Mouse (Mus musculus): Measurements from ENCODE around the gene Slf2.
A peak's percentile ranks its signal among the peaks of the same experiment; 100 is the strongest.

The Slf2 gene

DNA sequence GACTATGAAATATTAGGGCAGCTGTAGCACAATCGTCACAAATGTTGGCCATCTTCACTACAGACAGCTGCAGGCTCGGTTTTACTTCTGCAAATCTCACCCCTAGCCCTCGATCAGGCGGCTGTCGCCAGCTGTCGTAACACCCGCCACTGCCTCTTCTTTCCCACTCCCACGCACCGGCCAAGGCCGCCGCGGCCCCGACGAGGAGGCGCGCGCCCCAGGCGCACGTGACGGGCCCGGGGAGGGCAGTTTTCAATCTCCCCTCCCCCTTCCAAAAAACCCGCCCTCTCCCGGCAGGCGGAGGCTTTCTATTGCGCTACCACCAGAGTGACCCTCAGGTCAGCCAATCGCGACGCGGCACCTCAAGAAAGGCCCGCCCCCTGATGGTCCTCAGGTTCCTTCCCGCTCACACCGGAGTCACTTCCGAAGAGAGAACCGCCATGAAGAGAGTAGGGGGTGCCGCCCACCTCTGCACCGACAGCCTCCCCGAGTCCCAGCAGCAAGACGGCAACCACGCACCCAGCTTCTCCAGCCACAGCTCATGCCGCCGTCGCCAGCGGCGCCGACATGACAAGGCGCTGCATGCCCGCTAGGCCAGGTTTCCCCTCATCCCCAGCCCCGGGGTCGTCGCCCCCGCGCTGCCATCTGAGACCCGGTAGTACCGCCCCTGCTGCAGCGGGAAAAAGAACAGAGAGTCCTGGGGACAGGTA, at the start of gene Slf2:
Gene Slf2, plus strand, starts transcription at position 408 of the 710 bp plus-strand sequence.
- DNase-seq: peak; percentile 99

DNA sequence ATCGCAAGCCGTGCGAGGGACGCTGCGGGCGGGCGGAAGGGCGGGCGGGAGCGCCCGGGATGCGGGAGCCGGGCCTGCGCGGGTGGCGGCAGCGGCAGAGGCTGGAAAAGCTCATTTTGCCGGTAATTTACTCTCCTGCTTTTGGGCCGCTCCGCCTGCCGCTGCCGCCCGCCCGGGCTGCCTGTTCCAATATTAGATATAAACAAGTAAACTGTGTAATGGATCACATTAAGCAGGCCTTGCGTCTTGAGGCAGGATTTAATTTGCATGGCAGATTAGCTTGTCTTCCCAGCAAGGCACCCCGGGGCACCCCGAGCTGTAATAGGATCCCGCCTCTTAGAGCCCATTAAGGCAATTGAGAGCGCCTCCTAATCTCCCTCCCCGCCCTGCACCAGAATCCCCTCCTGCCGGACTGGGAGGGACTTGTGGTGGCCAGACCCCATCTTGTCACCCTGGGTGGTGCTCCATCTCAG, 48.4 kb upstream of the Slf2 start:
- no peak for DNase-seq

DNA sequence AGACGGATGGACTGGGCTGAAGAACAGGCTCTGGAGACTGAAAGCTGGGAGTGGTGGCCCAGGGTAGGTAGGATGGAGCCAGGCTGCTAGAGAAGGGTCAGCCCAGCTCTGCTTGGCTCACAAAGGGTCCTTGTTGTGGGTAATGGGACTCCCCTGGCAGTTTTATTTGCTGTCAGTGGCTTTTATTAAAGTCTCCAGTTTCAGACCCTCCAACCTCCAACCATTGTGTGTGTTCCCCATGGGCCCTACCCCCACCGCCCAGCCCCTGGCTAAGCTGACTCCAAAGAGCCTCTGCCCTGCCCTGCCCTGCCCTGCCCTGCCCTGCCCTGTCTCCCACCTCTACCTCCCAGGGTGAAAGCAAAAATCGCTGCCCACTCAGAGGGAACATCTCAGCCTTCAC, 46.6 kb upstream of the Slf2 start:
- DNase-seq: no peak

DNA sequence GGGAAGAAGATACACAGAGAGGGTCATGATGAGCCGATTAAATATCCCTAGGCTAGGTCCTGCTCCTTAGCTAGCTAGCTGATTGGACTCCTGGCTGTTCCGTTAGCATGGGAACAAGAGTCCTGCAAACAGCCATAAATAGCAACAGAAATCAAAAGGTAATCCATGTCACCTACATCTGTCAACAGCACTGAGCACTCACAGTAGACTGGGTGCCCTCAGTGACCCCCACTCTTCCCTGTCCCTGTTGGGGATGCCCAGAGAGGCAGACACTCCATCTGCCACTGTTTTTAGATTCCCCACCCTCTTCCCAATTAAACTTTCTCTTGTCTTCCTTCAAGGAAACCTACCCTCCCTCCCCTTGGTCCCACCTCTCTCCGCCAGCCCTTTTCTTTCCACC, 44.5 kb upstream of the Slf2 start:
- DNase-seq: no peak

DNA sequence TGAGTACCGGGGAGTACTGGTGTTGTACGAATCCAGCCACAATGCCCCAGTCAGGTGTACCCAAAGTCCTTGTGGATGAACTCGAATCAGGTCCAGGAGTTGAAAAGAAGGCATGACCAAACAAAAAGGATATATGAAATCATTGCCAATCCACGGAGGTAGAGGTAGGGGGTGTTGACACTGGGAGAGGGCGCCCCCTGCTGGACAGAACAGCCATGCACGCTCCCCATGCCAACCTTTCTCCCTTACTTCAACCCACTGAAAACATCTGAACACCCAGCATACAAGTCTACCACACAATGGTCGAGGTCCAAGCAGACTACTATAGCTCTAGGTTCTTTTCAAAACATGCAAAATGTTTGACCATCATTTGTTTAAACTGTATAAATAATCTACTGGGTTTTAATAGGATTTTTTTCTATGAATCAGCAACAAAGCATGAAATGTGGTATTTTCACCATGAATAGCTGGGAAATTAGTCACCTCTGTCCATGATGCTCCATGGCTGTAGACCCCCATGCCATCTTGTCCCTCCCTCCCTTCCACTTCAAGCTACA, 43.2 kb upstream of the Slf2 start:
- peak; percentile 68 for DNase-seq

DNA sequence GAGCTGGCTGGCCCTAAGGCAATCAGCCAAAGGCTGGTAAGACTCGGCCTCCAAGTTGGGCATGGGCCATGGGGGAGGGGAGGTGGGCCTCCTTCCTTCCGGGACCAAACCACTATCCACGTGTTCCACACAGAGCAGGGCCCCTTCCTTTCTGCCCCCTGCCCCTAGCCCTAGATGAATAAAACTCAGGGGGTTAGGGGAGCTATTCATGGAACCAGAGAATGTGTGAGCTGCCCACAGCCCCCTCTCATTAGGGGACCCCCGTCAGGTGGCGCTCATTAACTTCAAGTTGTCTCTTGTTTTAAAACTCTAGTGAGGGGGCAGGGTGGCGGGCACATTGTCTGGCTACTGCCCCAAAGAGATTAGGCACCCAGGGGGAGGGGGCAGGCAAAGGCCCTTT, 41.4 kb upstream of the Slf2 start:
- no peak for DNase-seq

DNA sequence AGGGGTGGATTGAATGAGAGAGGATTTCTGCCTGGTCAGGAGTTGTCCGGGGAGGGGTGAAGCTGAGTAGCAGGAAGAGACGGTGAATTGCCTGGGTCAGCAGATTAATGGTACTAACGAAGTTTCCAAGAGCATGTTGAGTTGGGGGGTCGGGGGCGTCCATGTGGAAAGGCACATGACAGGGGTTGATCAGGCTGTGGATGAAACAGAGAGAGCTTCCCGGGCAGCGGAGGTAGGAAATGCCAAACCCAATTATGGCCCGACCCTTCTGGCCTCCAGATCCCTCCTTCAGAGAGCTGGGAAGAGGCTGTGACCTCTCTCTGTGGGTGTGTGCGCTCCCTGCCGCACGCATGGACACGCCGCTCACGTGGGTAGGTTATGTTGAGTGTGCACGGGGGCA, 39.5 kb upstream of the Slf2 start:
- DNase-seq: no peak

DNA sequence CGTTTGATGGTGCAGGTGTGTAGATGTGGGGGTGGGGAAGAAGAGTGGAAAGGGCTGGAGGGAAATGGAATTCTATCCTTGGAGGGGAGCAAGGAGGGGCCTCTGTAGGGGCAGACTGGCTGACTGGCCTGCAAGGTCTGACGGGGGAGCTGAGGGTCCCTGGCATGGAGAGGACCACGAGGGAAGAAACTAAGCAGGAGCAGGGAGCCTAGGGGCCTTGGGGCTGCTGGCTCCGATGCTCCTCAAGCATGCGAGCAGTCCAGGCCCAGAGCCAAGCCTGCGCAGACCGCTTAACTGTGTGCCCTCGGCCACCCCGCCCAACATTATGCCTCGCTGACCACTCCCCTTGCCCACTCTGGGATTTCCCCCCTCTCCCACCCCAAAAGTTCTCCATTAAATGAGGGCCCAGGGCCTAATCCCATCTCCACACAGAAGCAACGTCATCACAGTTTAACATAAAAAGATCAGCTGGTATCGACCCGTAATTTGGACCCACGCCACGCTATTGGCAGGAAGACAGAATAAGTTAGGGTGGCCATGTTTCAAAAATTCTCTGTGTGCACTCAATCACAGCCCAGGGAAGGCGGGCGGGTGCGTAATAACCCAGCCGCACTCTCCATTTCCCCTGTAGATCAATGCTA, 37.6 kb upstream of the Slf2 start:
- DNase-seq: no peak

DNA sequence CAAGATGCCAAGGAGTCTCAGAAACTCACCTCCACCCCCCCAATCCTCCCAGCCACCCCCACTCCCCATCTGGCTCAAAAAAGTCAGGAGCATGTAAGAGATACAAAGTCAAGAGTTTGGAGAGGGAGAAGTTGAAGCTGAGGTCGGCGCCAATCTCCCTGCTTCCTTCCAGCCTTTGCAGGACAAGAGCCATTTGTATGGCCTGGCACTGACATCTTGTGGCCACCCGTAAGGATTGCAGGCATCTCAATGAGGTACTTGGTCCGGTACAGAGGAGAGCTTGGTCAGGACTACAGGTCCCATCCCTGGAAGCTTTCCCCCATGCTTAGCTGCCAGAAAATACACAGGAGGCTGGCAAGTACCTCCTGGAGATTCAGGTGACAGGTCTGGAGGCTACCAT, 35.7 kb upstream of the Slf2 start:
- peak; percentile 25 for DNase-seq

DNA sequence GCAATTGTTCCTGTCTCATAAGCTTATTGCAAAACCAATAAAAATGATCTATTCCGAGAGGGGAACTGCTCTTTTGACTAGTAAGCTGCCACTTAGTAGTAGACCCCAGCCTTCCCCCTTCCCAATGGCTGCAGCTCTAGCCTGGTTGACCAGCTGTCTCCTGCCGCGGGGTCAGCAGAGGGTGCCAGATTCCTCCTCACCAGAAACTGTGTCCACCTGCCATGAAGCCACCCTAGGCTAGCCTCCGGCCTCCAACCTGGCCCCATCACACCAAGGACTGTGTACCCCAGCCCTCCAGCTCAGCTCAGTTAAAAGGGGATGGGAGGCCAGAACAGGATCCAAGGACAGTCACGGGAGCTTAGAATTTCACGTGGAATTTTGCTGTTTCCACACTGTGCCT, 34.5 kb upstream of the Slf2 start:
- DNase-seq: no peak

DNA sequence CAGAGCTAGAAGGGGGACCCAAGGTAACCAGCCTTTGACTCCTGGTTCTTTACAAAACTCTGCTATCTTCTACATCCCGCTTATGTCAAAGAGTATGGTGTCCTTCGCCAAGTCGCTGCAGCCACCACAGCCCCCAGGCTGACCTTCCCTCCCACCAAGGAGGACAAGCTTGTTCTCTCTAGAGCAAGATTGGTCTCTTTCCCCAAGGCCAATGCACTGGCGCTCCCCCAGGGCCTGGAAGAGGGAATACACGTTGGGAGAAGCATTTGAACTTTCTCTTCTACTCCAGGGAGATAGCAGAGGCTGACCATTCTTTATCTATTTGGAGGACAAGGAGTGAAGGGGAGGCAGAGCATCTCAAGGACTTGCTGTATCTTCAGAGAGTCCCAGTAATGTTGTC, 33.4 kb upstream of the Slf2 start:
- DNase-seq: no peak

DNA sequence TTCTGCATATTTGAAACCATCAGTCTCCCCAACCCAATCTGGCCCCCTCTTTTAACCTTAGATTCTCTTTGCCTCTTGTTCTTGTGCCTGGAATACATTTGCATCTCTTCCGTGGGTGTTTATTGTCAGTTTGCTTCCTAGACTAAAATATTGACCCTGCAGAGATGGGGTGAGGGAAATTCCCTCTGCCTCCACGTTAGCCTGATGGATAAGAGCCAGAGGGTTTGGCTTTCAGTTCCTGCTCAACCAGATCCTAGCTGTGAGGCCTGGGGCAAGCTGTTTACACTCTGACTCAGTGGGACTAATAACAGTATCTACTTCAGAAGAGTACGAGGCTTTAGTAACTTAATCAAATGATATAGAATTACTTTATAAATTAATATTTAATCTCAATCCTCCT, 32.3 kb upstream of the Slf2 start:
- no peak for DNase-seq

DNA sequence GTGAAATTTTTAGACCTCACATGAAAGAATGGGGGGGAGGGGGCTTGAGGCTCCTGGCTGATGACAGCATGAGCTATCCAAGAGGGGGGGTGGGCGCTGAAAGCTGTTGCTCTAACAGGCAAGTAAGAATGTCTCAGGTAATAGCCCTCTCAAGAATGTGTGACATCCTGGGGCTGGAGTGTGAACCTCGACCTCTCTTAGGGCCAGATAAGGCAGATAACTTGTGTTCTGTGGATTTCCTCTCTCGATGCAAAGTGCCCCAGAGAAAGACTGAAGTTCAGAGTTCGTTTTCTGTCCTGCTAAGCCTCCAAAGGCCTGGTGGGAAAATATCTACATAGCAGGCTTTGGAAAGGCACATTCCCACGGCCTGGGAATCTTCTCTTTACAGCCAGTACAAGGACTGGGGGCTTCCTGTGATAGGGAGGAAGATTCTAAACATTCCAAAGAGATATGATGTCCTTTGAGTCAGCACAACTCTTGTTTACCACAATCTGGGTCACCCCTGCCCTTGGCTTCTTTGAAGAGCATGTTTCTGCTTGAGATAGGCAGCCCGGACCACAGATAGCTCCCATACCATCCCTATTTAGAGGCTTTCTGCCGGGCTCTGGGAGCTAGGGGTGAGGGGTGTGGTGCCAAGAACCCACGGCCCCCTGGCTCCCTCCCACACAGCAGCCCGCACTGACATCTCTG, 31.7 kb upstream of the Slf2 start:
- DNase-seq: no peak

DNA sequence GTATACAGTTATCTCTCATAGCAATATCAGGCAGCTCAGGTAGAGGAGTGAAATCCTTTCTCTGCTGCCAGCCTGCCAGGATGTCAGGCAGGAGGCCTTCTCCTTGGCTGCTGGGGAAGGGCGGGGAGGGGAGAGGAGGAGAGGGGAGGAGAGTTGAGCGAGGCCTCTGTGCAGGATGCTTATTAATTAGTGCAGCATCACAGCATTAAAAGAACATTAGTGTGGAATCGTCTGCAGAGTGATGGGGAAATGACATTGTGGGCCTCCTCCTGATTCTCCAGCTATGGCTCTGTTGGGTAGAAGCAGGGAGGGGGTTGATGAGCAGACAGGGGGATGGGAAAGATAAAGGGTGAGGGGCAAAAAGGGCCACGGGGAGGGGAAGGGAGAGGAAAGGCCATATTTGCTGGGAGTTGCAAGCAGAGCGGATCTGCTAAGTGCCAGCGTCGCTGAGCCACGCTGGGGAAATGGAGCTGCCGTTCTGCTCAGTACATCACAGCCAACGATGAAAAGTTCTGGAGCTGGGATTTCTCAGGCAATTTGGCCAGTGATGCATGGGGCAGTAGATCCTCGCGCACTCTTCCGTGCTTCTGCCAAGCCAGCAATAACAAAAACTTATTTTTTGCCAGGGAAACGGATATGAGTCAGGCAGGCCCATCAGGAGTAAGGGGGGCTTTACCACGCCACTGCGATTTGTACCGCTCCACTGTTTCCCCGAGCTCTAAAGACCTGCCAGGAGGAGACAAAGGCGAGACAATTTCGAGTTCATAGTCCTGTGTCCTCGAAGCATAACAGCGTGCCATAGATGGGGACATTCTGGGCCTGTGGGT, 30.8 kb upstream of the Slf2 start:
- DNase-seq: no peak

DNA sequence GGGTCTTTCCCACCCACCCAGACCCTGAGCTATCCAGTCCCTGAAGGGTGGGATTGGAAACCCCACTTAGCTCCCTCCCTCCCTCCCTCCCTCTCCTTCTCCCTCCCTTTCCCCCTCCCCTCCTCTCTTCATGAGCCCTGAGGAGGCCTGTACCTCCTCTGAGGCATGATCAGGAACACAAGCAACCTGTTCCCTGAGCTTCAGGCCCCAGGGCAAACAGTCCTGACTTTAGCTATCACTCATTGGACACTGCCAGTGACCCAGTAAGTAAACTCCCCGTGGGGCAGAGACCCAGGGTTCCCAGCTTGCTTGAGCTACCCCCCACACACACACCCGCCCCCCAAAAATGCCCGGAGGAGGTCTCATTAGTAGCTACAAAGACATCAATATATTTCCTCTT, 29.9 kb upstream of the Slf2 start:
- no peak for DNase-seq

DNA sequence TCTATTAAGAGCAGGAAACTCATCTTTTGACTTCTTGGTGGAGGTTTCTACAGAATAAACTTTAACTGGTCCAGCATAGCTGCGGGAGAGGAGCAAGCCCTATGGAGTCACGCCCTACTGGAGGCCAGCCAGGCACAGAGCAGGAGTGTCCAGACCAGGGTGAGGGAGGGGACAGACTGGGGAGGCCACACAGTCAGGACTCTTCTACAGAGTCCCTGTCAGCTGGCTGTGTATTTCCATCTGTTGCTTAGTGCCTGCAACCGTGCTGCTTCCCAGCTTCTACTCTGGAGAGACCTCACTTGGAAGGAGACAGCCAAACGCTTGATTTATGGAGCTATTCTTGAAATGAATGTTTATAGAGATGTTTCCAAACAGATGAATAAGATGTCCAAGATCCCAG, 28.6 kb upstream of the Slf2 start:
- no peak for DNase-seq

DNA sequence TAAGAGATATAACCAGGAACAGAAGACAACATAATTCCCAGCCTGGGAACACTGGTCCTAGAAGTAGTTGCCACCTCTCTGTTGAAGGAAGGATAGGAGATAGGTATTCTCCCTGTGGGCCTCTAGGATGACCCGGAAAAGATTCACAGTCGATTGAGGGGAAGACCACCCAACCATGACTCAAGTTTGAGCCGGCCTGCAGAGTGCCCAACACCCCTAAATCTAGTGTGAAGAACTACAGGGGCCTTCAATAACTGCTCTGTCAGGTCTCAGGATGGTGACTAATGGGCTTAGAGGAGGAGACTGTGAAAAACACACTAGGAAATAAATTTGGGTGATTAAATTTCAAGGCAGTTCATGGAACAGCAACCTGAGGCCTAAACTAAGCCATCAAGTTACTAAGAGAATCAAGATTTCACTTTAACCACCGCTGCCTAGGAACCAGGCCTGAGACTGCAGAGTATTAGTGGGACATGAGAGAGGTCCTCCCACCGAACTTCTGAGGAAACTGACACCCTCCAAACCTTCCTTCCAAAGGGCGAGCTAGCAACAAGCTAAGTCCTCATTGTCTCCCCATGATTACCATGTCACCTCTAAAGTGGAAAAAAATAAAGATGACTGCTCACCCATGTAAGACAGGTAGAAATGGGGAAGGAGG, 27.5 kb upstream of the Slf2 start:
- DNase-seq: no peak

DNA sequence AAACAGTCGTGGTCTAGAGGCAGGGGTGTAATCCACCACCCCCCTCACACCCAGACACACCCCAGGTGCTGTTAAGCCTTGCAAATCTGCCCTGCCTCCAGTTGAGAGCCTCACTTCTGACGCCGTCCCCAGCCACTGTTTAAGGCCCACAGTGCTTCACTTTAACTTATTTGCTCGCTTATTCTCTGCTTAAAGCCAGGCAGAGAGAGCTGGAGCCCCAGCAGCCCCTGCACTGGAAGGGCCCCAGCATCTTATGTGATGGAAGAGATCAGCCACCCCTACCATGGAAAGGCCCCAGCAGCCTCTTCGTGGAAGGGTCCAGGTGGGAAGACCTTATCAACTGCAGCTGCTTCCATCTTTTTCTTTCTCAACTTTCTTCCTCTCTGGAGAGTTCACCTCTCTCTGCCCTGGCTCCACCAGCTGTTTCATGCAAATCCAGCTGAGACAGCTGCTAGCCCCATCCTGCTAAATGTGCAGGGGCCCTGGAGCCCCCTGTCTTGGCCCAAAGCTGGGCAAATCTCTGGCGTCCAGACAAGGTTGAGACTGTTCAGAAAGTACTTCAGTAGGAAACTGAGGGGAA, 26.7 kb upstream of the Slf2 start:
- no peak for DNase-seq

DNA sequence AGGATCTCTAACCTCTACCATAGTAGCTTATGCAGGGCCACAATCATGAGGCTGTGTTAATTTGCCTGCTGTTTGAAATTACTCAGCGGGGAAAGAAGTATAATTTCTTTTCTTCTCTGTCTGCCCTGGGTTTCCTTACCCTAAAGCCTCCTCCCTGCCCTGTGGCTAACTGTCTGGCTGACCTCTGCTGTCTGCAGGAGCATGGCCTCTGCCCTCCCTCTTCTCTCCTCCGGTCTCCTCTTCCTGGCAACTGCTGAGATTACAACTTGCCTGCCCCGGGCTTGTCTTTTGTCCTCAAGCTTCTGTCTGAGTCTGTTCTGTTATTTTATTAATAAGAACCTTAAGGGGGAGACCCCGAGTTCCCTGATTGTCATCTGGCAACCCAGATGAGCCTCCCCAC, 25.6 kb upstream of the Slf2 start:
- no peak for DNase-seq

DNA sequence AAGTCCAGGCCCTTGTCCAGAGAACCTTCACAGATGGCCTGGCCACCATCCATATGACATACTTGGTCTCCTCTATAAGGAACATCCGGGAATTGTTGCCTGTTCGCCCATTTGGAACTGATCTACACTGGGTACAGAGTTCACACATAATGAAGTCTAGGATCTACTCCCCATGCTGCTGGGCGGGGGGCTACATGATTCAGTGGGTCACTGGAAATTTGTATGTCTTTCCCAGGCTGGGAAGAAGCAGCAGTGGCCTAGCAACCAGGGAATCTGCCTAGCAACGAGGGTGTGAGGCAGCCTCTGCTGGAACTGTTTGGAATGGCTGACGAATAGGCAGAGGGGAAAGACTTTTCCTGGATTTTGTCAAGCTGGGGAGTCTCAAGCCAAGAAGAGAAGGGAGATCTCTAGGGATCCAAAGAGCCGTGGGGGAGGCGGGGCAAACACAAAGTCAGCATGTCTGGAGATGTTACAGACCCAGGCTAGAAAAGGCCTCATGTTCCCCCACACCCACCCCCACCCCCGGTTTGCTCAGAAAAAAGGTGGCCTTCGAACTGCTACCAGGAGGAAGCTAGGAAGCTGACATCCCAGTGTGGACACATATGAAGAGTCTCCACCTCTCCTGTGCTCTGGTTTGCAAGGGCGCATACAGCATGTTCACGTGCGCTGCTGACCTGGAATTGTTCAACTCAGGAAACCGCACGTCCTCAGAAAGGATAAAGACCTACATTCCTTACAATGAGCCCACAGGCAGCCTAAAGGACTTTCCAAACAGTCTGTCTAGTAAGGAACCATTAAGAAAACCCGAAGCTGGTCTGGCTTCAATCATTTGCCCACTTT, 22.9 kb upstream of the Slf2 start:
- no peak for DNase-seq

DNA sequence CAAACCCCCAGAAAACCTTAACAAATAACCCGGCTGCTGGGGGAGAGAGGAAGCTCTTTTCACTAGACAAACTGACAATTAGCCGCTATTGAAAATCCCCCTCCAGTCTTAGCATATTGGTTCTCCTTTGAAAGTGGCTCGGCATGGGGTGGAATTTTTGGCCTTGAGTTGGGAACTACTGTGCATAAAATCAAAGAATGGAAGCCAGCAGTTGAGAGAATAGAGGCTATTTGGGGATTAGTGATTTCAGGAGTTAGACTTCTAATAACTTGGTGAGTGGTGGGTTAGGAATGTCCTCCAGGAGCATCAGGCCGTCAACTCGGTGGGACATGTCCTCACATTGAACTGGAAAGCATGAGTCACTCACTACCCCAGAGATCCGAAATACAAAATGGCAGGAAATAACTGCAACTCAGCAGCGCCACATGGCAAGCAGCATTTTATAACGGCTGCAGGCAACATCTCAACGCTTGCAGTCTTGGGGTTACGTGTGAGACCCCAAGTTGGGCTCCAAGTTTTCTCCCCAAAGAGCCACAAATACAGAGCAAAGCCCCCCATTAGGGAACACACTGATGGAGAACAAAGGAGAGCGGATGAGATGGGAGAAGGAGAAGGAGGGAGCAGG, 22.0 kb upstream of the Slf2 start:
- DNase-seq: no peak

All from thymus, postnatal 14 days (tissue).